Mouse (Mus musculus) inflammation-experienced regulatory T-cells, adult 16 weeks (primary cell): Measurements from ENCODE around the gene Gm28490. TPM values are rescaled to one million over a fixed set of nuclear protein-coding genes. Genes with fewer than 3 reads are reported as not detected.

Source experiments
- polyA plus RNA-seq: library from polyadenylated mRNA; unstranded; fragments of 100-300 nt; shearing (Covaris generic); gene quantifications from one replicate; pipeline ENCODE4 v1.2.1, GENCODE M21; 2017

The Gm28490 gene
- not detected for polyA plus RNA-seq

GRCm38 (mm10) chrY:31634656-31635055, at the start of gene Gm28490:
Gene Gm28490, minus strand, starts transcription at chrY:31634756.

